Mouse (Mus musculus) olfactory bulb, adult 2 months (tissue): Measurements from ENCODE around the gene Tgm3. TPM values are rescaled to one million over a fixed set of nuclear protein-coding genes. Genes with fewer than 3 reads are reported as not detected.

ENCODE experiments used
- H3K27ac ChIP-seq: fragments of 200-500 bp; 2 replicates; pipeline ENCODE4 v1.5.1; 2012; ENCODE audit warnings: low read depth, low read length; ENCODE audit not compliant: insufficient read depth
- H3K4me1 ChIP-seq: fragments of 200-500 bp; 2 replicates; pipeline ENCODE4 v1.6.1; 2012; ENCODE audit warnings: low read length; ENCODE audit not compliant: control insufficient read depth, insufficient read depth
- H3K4me3 ChIP-seq: fragments of 200-500 bp; 2 replicates; pipeline ENCODE4 v1.5.1; 2012; ENCODE audit warnings: mild to moderate bottlenecking, low read depth, low read length, moderate library complexity; ENCODE audit not compliant: insufficient read depth
- CTCF ChIP-seq: fragments of 200-500 bp; IDR thresholded peaks from 2 replicates; pipeline ENCODE4 v1.5.1; 2012; ENCODE audit warnings: low read depth, mild to moderate bottlenecking, low read length, moderate library complexity; ENCODE audit not compliant: insufficient read depth
- POLR2A ChIP-seq: fragments of 200-500 bp; IDR thresholded peaks from 2 replicates; pipeline ENCODE4 v1.6.1; 2012; ENCODE audit warnings: mild to moderate bottlenecking, low read depth, low read length, moderate library complexity; ENCODE audit not compliant: insufficient read depth
- WGBS: fragments of 180-500 bp; shearing (Covaris S2); methylation state at CpG from one replicate; pipeline ENCODE4 v1.1.7; 2018; 5-methylcytosine and 5-hydroxymethylcytosine counted together
- polyA plus RNA-seq: library from polyadenylated mRNA; stranded (reverse); fragments of >200 nt; gene quantifications from 2 replicates; pipeline ENCODE4 v1.2.4, GENCODE M21; 2012; ENCODE audit warnings: low replicate concordance; ENCODE audit not compliant: missing spikeins, insufficient read depth, insufficient read length

The Tgm3 gene
- polyA plus RNA-seq, 1 experiment = not detected

DNA sequence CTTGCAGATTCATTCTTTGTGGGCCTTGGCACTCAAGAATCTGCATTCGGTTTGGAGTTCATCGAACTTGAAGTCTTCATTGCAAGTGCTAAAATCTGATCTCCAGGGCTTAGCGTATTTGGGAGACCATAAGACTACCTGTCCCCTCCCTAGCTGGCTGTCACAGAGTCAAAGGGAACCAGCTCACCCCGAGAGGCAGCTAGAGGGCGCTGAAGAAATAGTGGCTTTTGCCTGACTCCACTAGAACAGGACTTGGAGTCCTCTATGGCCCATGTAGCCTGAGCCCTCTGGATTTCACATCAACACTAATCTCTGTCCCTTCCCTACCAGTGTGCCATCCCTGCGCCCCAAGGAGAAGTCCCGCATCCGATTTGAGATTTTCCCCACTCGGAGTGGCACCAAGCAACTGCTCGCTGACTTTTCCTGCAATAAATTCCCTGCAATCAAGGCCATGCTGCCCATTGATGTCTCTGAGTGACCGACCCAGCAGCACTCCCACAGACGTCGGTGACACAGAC is 35.8 kb downstream of the Tgm3 start:
- TF ChIP-seq CTCF (no peak), POLR2A (no peak)
- H3K4me3 ChIP-seq = no peak overlapping the region
- no peak overlapping the region for H3K27ac ChIP-seq
- H3K4me1 ChIP-seq = no peaks in the 10 kb centered on the region; the same call in 1 of the 2 replicates
- WGBS = 86% methylated on average over 13 of the region's 13 CpGs

DNA sequence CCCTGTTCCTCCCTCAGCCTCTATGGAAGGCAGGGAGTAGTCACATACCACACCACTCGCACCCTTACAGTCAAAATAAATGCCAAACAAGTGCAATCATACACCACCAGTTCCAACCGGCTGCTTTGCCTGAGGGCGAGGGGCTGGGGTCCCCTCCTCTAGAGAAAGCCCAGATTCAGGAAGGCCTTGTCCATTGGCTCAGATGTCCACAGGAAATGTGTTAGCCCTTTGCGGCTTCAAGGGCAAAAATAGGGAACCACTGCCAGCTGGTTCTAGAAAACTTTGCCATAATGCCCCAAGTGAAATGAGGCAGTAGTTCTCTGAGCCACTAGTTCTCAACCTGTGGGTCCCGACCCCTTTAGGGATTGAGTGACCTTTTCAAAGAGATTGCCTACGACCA is 36.6 kb downstream of the Tgm3 start:
- H3K27ac ChIP-seq = no peak overlapping the region
- no peaks in the 10 kb centered on the region; the same call in 1 of the 2 replicates for H3K4me1 ChIP-seq
- H3K4me3 ChIP-seq = no peak overlapping the region
- 89% methylated on average over 6 of the region's 6 CpGs for WGBS
- TF ChIP-seq CTCF (no peak), POLR2A (no peak)

DNA sequence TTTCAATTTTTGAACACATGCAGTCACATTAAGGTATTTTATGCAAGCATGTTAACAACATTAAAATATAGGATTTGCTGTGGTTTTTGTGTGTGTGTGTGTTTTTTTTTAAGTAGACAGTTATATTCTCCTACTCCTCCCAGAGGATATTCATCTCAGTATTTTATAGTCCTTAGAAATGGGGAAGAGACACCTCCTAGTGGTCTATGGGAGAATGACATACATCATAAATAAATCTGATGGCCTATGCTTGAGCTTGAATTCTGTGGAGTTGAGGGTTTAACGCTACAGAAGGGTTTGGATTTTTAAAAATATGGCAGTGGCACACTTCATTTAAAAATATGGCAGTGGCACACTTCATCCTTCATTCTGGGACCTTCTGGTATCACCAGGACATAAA is 46.0 kb downstream of the Tgm3 start:
- H3K4me3 ChIP-seq = no peak overlapping the region
- WGBS = 43% methylated on average over 1 of the region's 1 CpGs
- H3K4me1 ChIP-seq = no peaks in the 10 kb centered on the region
- no peak overlapping the region for H3K27ac ChIP-seq
- TF ChIP-seq CTCF (no peak), POLR2A (no peak)

DNA sequence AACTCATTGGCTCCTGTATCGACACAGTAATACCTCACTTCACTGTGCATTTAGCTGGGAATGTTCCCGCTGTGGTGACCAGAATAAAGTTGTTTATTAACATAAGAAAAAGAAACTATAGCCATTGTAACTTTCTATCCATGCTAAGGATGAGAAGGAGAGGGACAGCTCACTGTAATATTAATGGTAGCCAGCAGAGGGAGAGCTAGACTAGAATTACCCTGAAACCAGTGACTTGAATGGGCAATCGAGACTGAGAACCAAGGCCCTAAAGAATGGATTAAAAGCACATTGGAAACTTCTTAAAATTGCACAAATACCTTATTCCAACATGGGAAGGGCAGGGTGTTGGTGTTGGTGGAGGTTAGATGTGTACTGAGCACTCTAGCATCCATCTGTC is 56.1 kb downstream of the Tgm3 start:
- Histone ChIP-seq H3K27ac (no peak overlapping the region), H3K4me3 (no peak overlapping the region), H3K4me1 (no peaks in the 10 kb centered on the region)
- TF ChIP-seq CTCF = no peak
- WGBS = 19% methylated on average over 3 of the region's 3 CpGs

DNA sequence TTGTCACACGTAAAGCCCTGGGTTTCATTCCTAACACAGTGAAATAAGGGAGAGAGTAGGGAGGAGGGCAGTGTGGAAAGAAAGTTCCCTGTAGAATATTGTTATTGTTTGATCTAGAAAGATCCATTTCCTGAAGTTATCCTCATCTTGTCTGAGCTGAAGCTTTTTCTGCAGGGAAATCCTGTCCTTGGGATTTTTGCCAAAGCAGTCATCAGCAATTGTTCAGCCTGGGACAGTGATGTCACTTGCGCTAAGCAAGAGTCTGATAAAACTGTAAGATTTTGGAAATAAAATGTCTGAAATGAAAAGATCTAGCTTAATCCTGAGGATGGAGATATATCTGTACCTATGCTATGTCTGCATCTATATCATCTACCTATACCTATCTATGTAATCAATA is 58.2 kb downstream of the Tgm3 start:
- TF ChIP-seq CTCF (no peak), POLR2A (no peak)
- no peaks in the 10 kb centered on the region for H3K4me1 ChIP-seq
- WGBS = 88% methylated on average over 2 of the region's 2 CpGs
- H3K4me3 ChIP-seq = no peak overlapping the region
- no peak overlapping the region for H3K27ac ChIP-seq

Other genes with a start within 250 kb of the Tgm3 start
- gene Stk35, start 211.8 kb upstream of the Tgm3 start, polyA plus RNA-seq = not detected in 2 replicates
- gene Tgm6, start 100.1 kb downstream of the Tgm3 start, polyA plus RNA-seq = not detected in 2 replicates
- not detected in 2 replicates for gene Snrpb, start 167.1 kb downstream of the Tgm3 start, polyA plus RNA-seq
- gene Tmc2, start 182.8 kb downstream of the Tgm3 start, polyA plus RNA-seq = not detected in 2 replicates